Mouse (Mus musculus): ENCODE data around the gene Pemt.

GRCm38 (mm10) chr11:60090696-60091421 lies 44.6 kb upstream of the Pemt start:
- TF ChIP-seq CHD2 (IDR thresholded peaks at IDR 0.05; ENCODE audit: low read depth, low read length), result no peak
- TF ChIP-seq MAFK (IDR thresholded peaks at IDR 0.05; ENCODE audit: insufficient read depth, low read depth, low read length), result no peak
- no peak for TF ChIP-seq ZC3H11A (IDR thresholded peaks at IDR 0.05; ENCODE audit: borderline replicate concordance, low read depth, low read length)
- TF ChIP-seq HCFC1 (IDR thresholded peaks at IDR 0.05; ENCODE audit: borderline replicate concordance, insufficient read depth, low read length), result no peak
